Mouse (Mus musculus) embryonic facial prominence, embryonic 12.5 days (tissue): ENCODE measurements at regions not wholly inside any gene's neighbourhood (a gene's known extent, or its start where the extent isn't known, plus 50 kb on each side); places are given as distances from the start of the nearest gene placed in this dataset.

ENCODE experiments used
- ATAC-seq: fragments of 200-750 bp; cut with Nextera tagmentation; 2 replicates; pipeline ENCODE4 v1.8.0; 2017; ENCODE audit not compliant: insufficient number of reproducible peaks, insufficient read depth, low FRiP score, low TSS enrichment
- H3K27ac ChIP-seq: fragments of 300-500 bp; sonication (generic); 2 replicates; pipeline ENCODE4 v1.5.1; 2016; ENCODE audit warnings: mild to moderate bottlenecking
- H3K27me3 ChIP-seq: fragments of 300-500 bp; sonication (generic); 2 replicates; pipeline ENCODE4 v1.6.1; 2016; ENCODE audit warnings: mild to moderate bottlenecking, moderate library complexity
- H3K36me3 ChIP-seq: fragments of 300-500 bp; sonication (generic); 2 replicates; pipeline ENCODE4 v1.6.1; 2016; ENCODE audit warnings: mild to moderate bottlenecking
- H3K4me1 ChIP-seq: fragments of 300-500 bp; sonication (generic); 2 replicates; pipeline ENCODE4 v1.6.1; 2016
- H3K4me2 ChIP-seq: fragments of 300-500 bp; sonication (generic); replicated peaks from 2 replicates; pipeline ENCODE4 v1.6.1; 2016; ENCODE audit warnings: mild to moderate bottlenecking, moderate library complexity
- H3K4me3 ChIP-seq: fragments of 300-500 bp; sonication (generic); 2 replicates; pipeline ENCODE4 v1.5.1; 2016; ENCODE audit warnings: mild to moderate bottlenecking
- H3K9ac ChIP-seq: fragments of 300-500 bp; sonication (generic); 2 replicates; pipeline ENCODE4 v1.6.1; 2016; ENCODE audit warnings: mild to moderate bottlenecking, moderate library complexity
- H3K9me3 ChIP-seq: fragments of 300-500 bp; sonication (generic); 2 replicates; pipeline ENCODE4 v1.6.1; 2016; ENCODE audit warnings: mild to moderate bottlenecking, moderate library complexity
- WGBS: fragments of 180-500 bp; shearing (Covaris S2); methylation state at CpG from one replicate; pipeline ENCODE4 v1.1.7; 2016; 5-methylcytosine and 5-hydroxymethylcytosine counted together

DNA sequence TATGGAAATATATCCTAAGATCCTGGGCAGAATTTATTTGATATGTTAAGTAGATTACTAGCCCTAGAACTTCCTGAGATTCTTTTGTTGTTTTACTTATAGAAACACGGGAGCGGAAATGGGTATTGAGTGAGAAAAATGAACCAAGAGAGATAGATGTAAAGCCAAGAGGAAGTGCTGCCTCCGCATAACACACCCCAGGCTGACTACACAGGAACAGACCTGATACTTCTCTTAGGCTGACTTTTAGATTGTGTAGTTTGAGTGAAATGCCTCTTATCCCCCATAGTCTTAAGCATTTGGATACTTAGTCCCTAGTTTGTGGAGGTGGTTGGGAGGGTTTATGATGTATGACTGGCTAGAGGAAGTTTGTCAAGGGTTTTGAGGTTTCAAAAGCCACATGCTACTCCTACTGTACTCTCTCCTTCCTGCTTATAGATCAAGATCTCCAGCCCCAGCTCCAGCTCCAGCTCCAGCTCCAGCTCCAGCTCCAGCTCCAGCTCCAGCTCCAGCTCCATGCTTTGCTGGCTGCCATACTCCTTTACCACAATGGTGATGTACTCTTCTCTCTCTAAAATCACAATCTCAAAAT lies 210.0 kb upstream of the Nrp1 start:
- H3K4me2 ChIP-seq = no peak overlapping the region
- H3K4me3 ChIP-seq = no peak overlapping the region
- 77% methylated on average over 3 of the region's 3 CpGs for whole genome bisulfite sequencing
- H3K4me1 ChIP-seq = no peaks in the 10 kb centered on the region
- H3K27me3 ChIP-seq = no peaks in the 10 kb centered on the region
- no peak for ATAC-seq
- no peaks in the 10 kb centered on the region for H3K9me3 ChIP-seq
- no peak overlapping the region for H3K9ac ChIP-seq
- H3K36me3 ChIP-seq = no peaks in the 10 kb centered on the region
- no peak overlapping the region for H3K27ac ChIP-seq

DNA sequence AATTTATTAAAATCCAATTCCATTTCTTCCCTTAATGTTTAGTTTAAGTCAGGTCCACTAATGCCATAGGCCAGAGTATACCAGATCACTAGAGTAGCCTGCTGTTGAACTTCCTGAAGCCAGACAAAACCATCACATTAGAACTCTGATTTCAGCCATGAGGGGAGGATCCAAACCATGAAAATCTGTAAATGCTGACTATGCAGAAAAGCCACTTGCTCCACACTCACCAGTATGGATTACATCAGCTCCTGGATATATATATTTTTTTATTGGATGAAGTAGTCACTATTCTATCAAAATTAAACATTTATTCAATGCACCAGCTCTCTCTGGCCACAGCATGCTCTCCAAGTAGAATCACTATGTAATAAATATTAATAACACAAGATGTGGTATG lies 202.8 kb upstream of the Nrp1 start:
- Histone ChIP-seq H3K9ac (no peak overlapping the region), H3K4me1 (peaks cover 8% of the 10 kb centered on the region; the same call in 1 of the 2 replicates), H3K4me2 (no peak overlapping the region), H3K27me3 (0 out of 2 replicates have a peak, but pooled peaks cover 2% of the 10 kb centered on the region), H3K27ac (no peak overlapping the region), H3K9me3 (no peaks in the 10 kb centered on the region), H3K4me3 (no peak overlapping the region), H3K36me3 (no peaks in the 10 kb centered on the region)
- ATAC-seq = no peak

GRCm38 (mm10) chr8:128156221-128156620 lies 202.2 kb upstream of the Nrp1 start:
- H3K36me3 ChIP-seq = no peaks in the 10 kb centered on the region
- H3K4me2 ChIP-seq = no peak overlapping the region
- H3K4me1 ChIP-seq = peaks cover 8% of the 10 kb centered on the region; the same call in 1 of the 2 replicates
- no peak overlapping the region for H3K4me3 ChIP-seq
- no peak overlapping the region for H3K9ac ChIP-seq
- no peak for ATAC-seq
- no peak overlapping the region for H3K27ac ChIP-seq
- 15% methylated on average over 3 of the region's 3 CpGs for WGBS
- H3K27me3 ChIP-seq = 0 out of 2 replicates have a peak, but pooled peaks cover 2% of the 10 kb centered on the region
- no peaks in the 10 kb centered on the region for H3K9me3 ChIP-seq

DNA sequence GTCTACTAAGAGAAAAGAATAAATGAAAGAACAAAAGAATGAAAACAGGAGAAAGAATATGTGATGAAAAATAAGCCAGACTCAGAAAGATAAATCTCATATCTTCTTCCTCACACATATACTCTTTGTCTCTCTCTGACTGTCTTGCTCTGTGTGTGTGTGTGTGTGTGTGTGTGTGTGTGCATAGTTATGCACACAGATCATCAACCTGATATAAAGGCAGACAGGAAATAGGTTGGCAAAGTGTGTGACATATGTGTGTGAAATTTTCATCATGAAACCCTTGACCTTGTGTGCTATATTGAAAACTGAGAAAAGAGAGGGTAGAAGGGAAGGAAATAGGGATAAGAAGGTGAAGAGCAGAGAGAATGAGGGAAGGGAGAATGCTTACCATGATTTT lies 195.5 kb upstream of the Nrp1 start:
- no peaks in the 10 kb centered on the region for H3K9me3 ChIP-seq
- H3K4me2 ChIP-seq = no peak overlapping the region
- no peaks in the 10 kb centered on the region for H3K4me1 ChIP-seq
- H3K27me3 ChIP-seq = no peaks in the 10 kb centered on the region
- H3K9ac ChIP-seq = no peak overlapping the region
- no peak overlapping the region for H3K4me3 ChIP-seq
- no peaks in the 10 kb centered on the region for H3K36me3 ChIP-seq
- ATAC-seq = no peak
- no peak overlapping the region for H3K27ac ChIP-seq

DNA sequence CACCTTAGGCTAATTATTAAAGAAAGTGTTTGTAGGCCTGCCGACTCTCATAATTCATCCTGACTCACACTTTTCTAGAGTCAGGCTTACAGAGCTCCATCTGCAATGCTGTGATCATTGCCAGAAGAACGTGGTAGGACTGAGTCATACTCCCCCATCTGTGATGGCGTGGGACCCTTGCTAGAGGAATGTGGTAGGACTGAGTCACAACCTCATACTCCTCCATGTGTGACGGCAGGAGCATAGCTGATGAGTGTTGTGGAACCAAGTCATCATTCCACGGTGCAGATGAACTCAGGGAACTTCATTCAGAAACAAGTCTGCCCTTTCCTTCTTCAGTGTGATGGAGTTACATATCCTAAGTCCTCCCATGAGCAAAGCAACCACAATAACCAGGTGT lies 193.4 kb upstream of the Nrp1 start:
- no peaks in the 10 kb centered on the region for H3K36me3 ChIP-seq
- WGBS = 89% methylated on average over 5 of the region's 5 CpGs
- H3K9ac ChIP-seq = no peak overlapping the region
- ATAC-seq = no peak
- H3K9me3 ChIP-seq = no peaks in the 10 kb centered on the region
- no peak overlapping the region for H3K4me2 ChIP-seq
- H3K4me1 ChIP-seq = no peaks in the 10 kb centered on the region
- no peak overlapping the region for H3K4me3 ChIP-seq
- H3K27ac ChIP-seq = no peak overlapping the region
- no peaks in the 10 kb centered on the region for H3K27me3 ChIP-seq

DNA sequence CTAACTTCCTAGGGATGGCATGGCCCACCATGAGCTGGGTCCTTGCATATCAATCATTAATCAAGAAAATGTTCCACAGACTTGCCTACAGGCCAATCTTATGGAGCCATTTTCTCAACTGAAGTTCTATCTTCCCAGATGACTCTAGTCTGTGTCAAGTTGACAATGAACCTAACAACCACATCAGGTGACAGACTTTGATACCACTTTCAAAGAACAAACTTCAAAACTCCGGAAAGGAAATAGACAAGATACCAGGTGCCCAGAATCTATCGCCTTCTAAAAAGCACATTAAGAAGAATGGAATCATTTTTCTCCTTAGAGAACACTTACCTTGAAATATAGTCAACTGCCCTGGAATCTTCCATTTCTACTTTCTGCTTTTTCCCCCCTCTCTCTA lies 192.8 kb upstream of the Nrp1 start:
- no peak overlapping the region for H3K9ac ChIP-seq
- H3K4me1 ChIP-seq = no peaks in the 10 kb centered on the region
- no peak for ATAC-seq
- H3K4me3 ChIP-seq = no peak overlapping the region
- WGBS = 94% methylated on average over 2 of the region's 2 CpGs
- H3K36me3 ChIP-seq = no peaks in the 10 kb centered on the region
- H3K4me2 ChIP-seq = no peak overlapping the region
- no peaks in the 10 kb centered on the region for H3K27me3 ChIP-seq
- no peak overlapping the region for H3K27ac ChIP-seq
- no peaks in the 10 kb centered on the region for H3K9me3 ChIP-seq

GRCm38 (mm10) chr8:128166097-128166496 lies 192.3 kb upstream of the Nrp1 start:
- H3K4me2 ChIP-seq = no peak overlapping the region
- no peak overlapping the region for H3K27ac ChIP-seq
- no peak overlapping the region for H3K4me3 ChIP-seq
- WGBS = 92% methylated on average over 4 of the region's 4 CpGs
- no peaks in the 10 kb centered on the region for H3K4me1 ChIP-seq
- H3K27me3 ChIP-seq = no peaks in the 10 kb centered on the region
- ATAC-seq = no peak
- H3K9me3 ChIP-seq = no peaks in the 10 kb centered on the region
- no peaks in the 10 kb centered on the region for H3K36me3 ChIP-seq
- no peak overlapping the region for H3K9ac ChIP-seq

GRCm38 (mm10) chr8:128168819-128169218 lies 189.6 kb upstream of the Nrp1 start:
- no peak for ATAC-seq
- H3K36me3 ChIP-seq = no peaks in the 10 kb centered on the region

GRCm38 (mm10) chr8:128171116-128171515 lies 187.3 kb upstream of the Nrp1 start:
- H3K4me3 ChIP-seq = no peak overlapping the region
- 68% methylated on average over 1 of the region's 1 CpGs for WGBS
- no peak overlapping the region for H3K27ac ChIP-seq
- no peak overlapping the region for H3K4me2 ChIP-seq
- H3K27me3 ChIP-seq = no peaks in the 10 kb centered on the region
- no peaks in the 10 kb centered on the region for H3K9me3 ChIP-seq
- no peak overlapping the region for H3K9ac ChIP-seq
- H3K4me1 ChIP-seq = no peaks in the 10 kb centered on the region
- no peaks in the 10 kb centered on the region for H3K36me3 ChIP-seq
- no peak for ATAC-seq

More at GRCm38 (mm10) chr8:128168819-128169218, 189.6 kb upstream of the Nrp1 start:
- Histone ChIP-seq H3K9ac (no peak overlapping the region), H3K4me2 (no peak overlapping the region), H3K27ac (no peak overlapping the region), H3K4me3 (no peak overlapping the region), H3K9me3 (no peaks in the 10 kb centered on the region), H3K4me1 (no peaks in the 10 kb centered on the region), H3K27me3 (no peaks in the 10 kb centered on the region)
- 80% methylated on average over 3 of the region's 3 CpGs for WGBS

GRCm38 (mm10) chr8:128180214-128180613 lies 178.2 kb upstream of the Nrp1 start:
- Histone ChIP-seq H3K4me1 (no peaks in the 10 kb centered on the region), H3K4me3 (no peak overlapping the region), H3K27me3 (no peaks in the 10 kb centered on the region), H3K9me3 (no peaks in the 10 kb centered on the region), H3K36me3 (no peaks in the 10 kb centered on the region), H3K27ac (no peak overlapping the region), H3K9ac (no peak overlapping the region), H3K4me2 (no peak overlapping the region)
- WGBS = 63% methylated on average over 5 of the region's 5 CpGs
- ATAC-seq = no peak

DNA sequence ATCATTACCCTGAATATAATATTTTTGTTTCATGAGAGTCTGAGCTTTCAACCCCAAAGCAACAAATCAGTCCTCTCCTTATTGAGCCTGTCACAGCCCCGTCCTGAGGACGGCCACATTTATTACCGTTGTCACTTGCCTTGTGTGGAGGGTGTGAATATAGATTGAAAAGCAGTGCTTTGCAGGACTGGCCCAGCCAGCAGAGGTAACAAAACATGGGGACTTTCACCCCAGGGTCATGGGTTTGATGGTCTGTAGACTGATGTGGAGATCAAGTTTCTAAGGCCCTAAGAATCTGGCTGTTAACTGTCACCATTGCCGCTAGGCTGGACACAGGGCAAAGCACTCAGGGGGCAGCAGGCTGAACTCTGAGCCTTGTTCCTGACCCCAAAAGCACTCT lies 175.3 kb upstream of the Nrp1 start:
- Histone ChIP-seq H3K9me3 (no peaks in the 10 kb centered on the region), H3K27ac (no peak overlapping the region), H3K4me2 (no peak overlapping the region), H3K36me3 (no peaks in the 10 kb centered on the region), H3K27me3 (no peaks in the 10 kb centered on the region), H3K4me1 (no peaks in the 10 kb centered on the region), H3K4me3 (no peak overlapping the region), H3K9ac (no peak overlapping the region)
- WGBS = 33% methylated on average over 4 of the region's 4 CpGs
- no peak for ATAC-seq

DNA sequence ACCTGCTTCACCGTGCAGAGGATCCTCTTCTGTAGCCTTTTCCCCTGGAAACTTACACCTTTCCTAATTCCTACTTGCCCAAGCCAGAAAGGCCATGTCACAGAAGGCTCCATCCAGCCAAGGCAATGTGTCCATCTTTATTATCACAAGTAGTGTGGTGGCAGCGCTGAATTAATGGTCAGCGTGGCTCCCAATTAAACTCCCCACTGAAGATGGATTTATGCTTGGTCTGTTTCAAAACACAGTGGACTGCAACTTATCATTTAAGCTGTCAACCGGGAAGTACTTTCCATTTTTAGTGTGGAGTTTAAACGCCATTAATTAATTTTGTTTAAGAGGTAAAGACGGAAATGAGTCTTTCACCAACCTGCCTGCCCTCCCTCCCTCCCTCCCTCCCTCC lies 170.1 kb upstream of the Nrp1 start:
- no peaks in the 10 kb centered on the region for H3K36me3 ChIP-seq
- no peaks in the 10 kb centered on the region for H3K9me3 ChIP-seq
- no peak overlapping the region for H3K4me2 ChIP-seq
- no peak overlapping the region for H3K27ac ChIP-seq
- H3K4me1 ChIP-seq = no peaks in the 10 kb centered on the region
- no peak overlapping the region for H3K4me3 ChIP-seq
- H3K27me3 ChIP-seq = no peaks in the 10 kb centered on the region
- WGBS = 83% methylated on average over 6 of the region's 6 CpGs
- no peak overlapping the region for H3K9ac ChIP-seq
- no peak for ATAC-seq
